Mouse (Mus musculus): ENCODE results near the gene Inpp5f. TPM values are rescaled to one million over a fixed set of nuclear protein-coding genes. Genes with fewer than 3 reads are reported as not detected.
A peak's percentile ranks its signal among the peaks of the same experiment; 100 is the strongest.
"Not testable (repeated sequence)": the region's sequence is repeated elsewhere in the genome, so short reads cannot be mapped to it uniquely, and the experiment has no call there.

The Inpp5f gene
- polyA plus RNA-seq (2012; fragmentation: generic; extraction: Trizol), result 3.6 TPM

GRCm38 (mm10) chr7:128610897-128611798, at the start of gene Inpp5f:
TSS of gene Inpp5f (plus strand) at chr7:128611328.
- H3K27me3 ChIP-seq (ENCODE audit: control insufficient read depth, insufficient read depth, insufficient read length), result no peaks in the 10 kb centered on the region
- H3K4me3 ChIP-seq, result peak within 1 kb of the TSS; percentile 57
- no peaks in the 10 kb centered on the region for H3K36me3 ChIP-seq (ENCODE audit: control insufficient read depth, insufficient read depth)
- TF ChIP-seq POLR2AphosphoS2 (IDR thresholded peaks at IDR 0.05; ENCODE audit: insufficient read length, low read depth) (peak; percentile 31), SRF (IDR thresholded peaks at IDR 0.05; ENCODE audit: control insufficient read depth, insufficient read length, low read depth) (no peak), USF1 (IDR thresholded peaks at IDR 0.05; ENCODE audit: low read depth) (no peak), MYOD1 (IDR thresholded peaks at IDR 0.05; ENCODE audit: control insufficient read depth in 1 of 3, insufficient read length in 2 of 3, low read depth in 2 of 3) (peak in 1 of 3 experiments; percentile 58), TCF3 (IDR thresholded peaks at IDR 0.05; ENCODE audit: insufficient read length, low read depth) (no peak), REST (IDR thresholded peaks at IDR 0.05; ENCODE audit: insufficient read depth, insufficient read length) (no peak), TCF12 (IDR thresholded peaks at IDR 0.05; ENCODE audit: insufficient read depth, poor library complexity, severe bottlenecking) (no peak), MYOG (IDR thresholded peaks at IDR 0.05; ENCODE audit: control insufficient read depth in 1 of 3, insufficient read depth in 1 of 3, insufficient read length in 2 of 3, low read depth in 2 of 3) (peak in 1 of 3 experiments; percentile 45), E2F4 (IDR thresholded peaks at IDR 0.05; ENCODE audit: insufficient read depth) (no peak), CEBPB (IDR thresholded peaks at IDR 0.05; ENCODE audit: insufficient read depth, poor library complexity, severe bottlenecking) (no peak), MAX (IDR thresholded peaks at IDR 0.05; ENCODE audit: low read depth) (no peak), POLR2A (IDR thresholded peaks at IDR 0.05; ENCODE audit: insufficient read length, low read depth) (peak; percentile 64)
- H3K4me2 ChIP-seq (ENCODE audit: low read depth), result peak within 1 kb of the TSS; percentile 92
- peaks cover 32% of the 10 kb centered on the region for H3K79me2 ChIP-seq (ENCODE audit: control insufficient read depth, insufficient read depth)
- peak within 1 kb of the TSS; percentile 52 for H3ac ChIP-seq (ENCODE audit: control insufficient read depth, insufficient read length)

DNA sequence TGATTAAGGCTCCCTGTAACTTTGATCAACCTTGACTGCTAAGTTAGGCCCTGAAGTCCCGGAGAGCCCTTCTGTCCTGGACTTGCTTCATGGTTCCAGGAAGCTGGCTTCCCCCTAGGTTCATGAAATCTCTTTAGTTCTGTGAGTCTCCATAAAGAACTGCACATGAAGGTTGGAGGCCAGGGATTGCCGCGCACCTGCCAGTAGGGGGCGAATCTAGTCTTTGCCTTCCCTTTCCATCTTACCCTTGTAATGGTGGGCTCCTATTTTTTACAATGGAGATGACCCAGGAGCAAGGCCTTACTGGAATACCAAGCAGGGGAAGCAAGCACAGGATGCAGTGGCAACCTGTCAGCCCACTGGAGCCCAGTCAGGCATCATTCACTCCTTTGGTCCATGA, 47.8 kb upstream of the Inpp5f start:
- TF ChIP-seq USF1 (IDR thresholded peaks at IDR 0.05; ENCODE audit: low read depth), result no peak
- no peak for TF ChIP-seq POLR2A (IDR thresholded peaks at IDR 0.05; ENCODE audit: insufficient read length, low read depth)
- no peak for TF ChIP-seq TCF12 (IDR thresholded peaks at IDR 0.05; ENCODE audit: insufficient read depth, poor library complexity, severe bottlenecking)
- TF ChIP-seq SRF (IDR thresholded peaks at IDR 0.05; ENCODE audit: control insufficient read depth, insufficient read length, low read depth), result no peak
- no peak for TF ChIP-seq MYOG (IDR thresholded peaks at IDR 0.05; ENCODE audit: control insufficient read depth in 1 of 3, insufficient read depth in 1 of 3, insufficient read length in 2 of 3, low read depth in 2 of 3)
- TF ChIP-seq CEBPB (IDR thresholded peaks at IDR 0.05; ENCODE audit: insufficient read depth, poor library complexity, severe bottlenecking), result no peak
- Histone ChIP-seq H3K27me3 (ENCODE audit: control insufficient read depth, insufficient read depth, insufficient read length) (no peaks in the 10 kb centered on the region), H3K4me2 (ENCODE audit: low read depth) (no peak overlapping the region), H3ac (ENCODE audit: control insufficient read depth, insufficient read length) (no peak overlapping the region), H3K36me3 (ENCODE audit: control insufficient read depth, insufficient read depth) (no peaks in the 10 kb centered on the region), H3K79me2 (ENCODE audit: control insufficient read depth, insufficient read depth) (no peaks in the 10 kb centered on the region), H3K4me3 (no peak overlapping the region)

DNA sequence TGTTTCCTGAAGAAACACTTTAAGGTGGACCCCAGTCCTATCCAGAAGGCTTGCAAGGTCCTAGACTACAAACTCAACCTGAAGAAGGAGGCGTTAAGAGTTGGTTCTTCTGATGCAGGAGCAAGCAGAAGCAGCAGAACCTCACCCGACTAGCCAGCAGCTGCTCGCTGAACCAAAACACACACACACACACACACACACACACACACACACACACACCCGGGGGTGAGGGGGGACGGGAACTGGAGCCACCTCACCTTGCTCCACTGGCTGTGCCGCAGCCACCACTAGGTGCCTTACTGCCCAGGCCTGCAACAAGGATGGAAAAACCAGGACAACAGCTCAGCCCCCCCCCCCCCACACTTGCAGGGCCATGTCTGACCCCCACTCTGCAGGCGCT, 44.8 kb upstream of the Inpp5f start:
- H3ac ChIP-seq (ENCODE audit: control insufficient read depth, insufficient read length), result no peak overlapping the region
- no peaks in the 10 kb centered on the region for H3K36me3 ChIP-seq (ENCODE audit: control insufficient read depth, insufficient read depth)
- no peaks in the 10 kb centered on the region for H3K27me3 ChIP-seq (ENCODE audit: control insufficient read depth, insufficient read depth, insufficient read length)
- no peak overlapping the region for H3K4me2 ChIP-seq (ENCODE audit: low read depth)
- TF ChIP-seq POLR2AphosphoS2 (IDR thresholded peaks at IDR 0.05; ENCODE audit: insufficient read length, low read depth) (no peak), SRF (IDR thresholded peaks at IDR 0.05; ENCODE audit: control insufficient read depth, insufficient read length, low read depth) (no peak), REST (IDR thresholded peaks at IDR 0.05; ENCODE audit: insufficient read depth, insufficient read length) (no peak), MAX (IDR thresholded peaks at IDR 0.05; ENCODE audit: low read depth) (no peak)
- H3K79me2 ChIP-seq (ENCODE audit: control insufficient read depth, insufficient read depth), result no peaks in the 10 kb centered on the region
- no peak overlapping the region for H3K4me3 ChIP-seq

GRCm38 (mm10) chr7:128567561-128568244, 43.4 kb upstream of the Inpp5f start:
- no peak overlapping the region for H3K4me3 ChIP-seq
- H3K4me2 ChIP-seq (ENCODE audit: low read depth), result no peak overlapping the region
- no peak for TF ChIP-seq POLR2A (IDR thresholded peaks at IDR 0.05; ENCODE audit: insufficient read length, low read depth)
- no peak for TF ChIP-seq E2F4 (IDR thresholded peaks at IDR 0.05; ENCODE audit: insufficient read depth)
- TF ChIP-seq MYOG (IDR thresholded peaks at IDR 0.05; ENCODE audit: control insufficient read depth in 1 of 3, insufficient read depth in 1 of 3, insufficient read length in 2 of 3, low read depth in 2 of 3), result no peak
- no peak for TF ChIP-seq USF1 (IDR thresholded peaks at IDR 0.05; ENCODE audit: low read depth)
- no peak for TF ChIP-seq MYOD1 (IDR thresholded peaks at IDR 0.05; ENCODE audit: control insufficient read depth in 1 of 3, insufficient read length in 2 of 3, low read depth in 2 of 3)
- no peak for TF ChIP-seq MAX (IDR thresholded peaks at IDR 0.05; ENCODE audit: low read depth)
- no peak for TF ChIP-seq TCF12 (IDR thresholded peaks at IDR 0.05; ENCODE audit: insufficient read depth, poor library complexity, severe bottlenecking)
- TF ChIP-seq REST (IDR thresholded peaks at IDR 0.05; ENCODE audit: insufficient read depth, insufficient read length), result no peak
- no peak for TF ChIP-seq POLR2AphosphoS2 (IDR thresholded peaks at IDR 0.05; ENCODE audit: insufficient read length, low read depth)
- no peak for TF ChIP-seq TCF3 (IDR thresholded peaks at IDR 0.05; ENCODE audit: insufficient read length, low read depth)
- no peak for TF ChIP-seq CEBPB (IDR thresholded peaks at IDR 0.05; ENCODE audit: insufficient read depth, poor library complexity, severe bottlenecking)
- TF ChIP-seq SRF (IDR thresholded peaks at IDR 0.05; ENCODE audit: control insufficient read depth, insufficient read length, low read depth), result no peak
- H3K79me2 ChIP-seq (ENCODE audit: control insufficient read depth, insufficient read depth), result no peaks in the 10 kb centered on the region
- no peak overlapping the region for H3ac ChIP-seq (ENCODE audit: control insufficient read depth, insufficient read length)
- no peaks in the 10 kb centered on the region for H3K27me3 ChIP-seq (ENCODE audit: control insufficient read depth, insufficient read depth, insufficient read length)
- no peaks in the 10 kb centered on the region for H3K36me3 ChIP-seq (ENCODE audit: control insufficient read depth, insufficient read depth)

DNA sequence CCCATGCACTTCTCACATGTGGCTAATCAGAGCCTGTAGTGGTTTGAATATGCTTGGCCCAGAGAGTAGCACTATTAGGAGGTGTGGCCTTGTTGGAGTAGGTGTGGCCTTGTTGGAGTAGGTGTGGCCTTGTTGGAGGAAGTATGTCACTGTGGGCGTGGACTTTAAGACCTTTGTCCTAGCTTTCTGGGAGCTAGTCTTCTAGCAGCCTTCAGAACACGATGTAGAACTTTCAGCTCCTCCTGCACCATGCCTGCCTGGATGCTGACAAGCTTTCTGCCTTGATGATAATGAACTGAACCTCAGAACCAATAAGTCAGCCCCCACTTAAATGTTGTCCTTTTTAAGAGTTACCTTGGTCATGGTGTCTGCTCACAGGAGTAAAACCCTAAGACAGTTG, 41.7 kb upstream of the Inpp5f start:
- H3K27me3 ChIP-seq (ENCODE audit: control insufficient read depth, insufficient read depth, insufficient read length); H3K36me3 ChIP-seq (ENCODE audit: control insufficient read depth, insufficient read depth): not testable (repeated sequence)

More for the DNA sequence above, 41.7 kb upstream of the Inpp5f start:
- peak overlapping the region; percentile 48 for H3K4me2 ChIP-seq (ENCODE audit: low read depth)
- H3K4me3 ChIP-seq; H3ac ChIP-seq (ENCODE audit: control insufficient read depth, insufficient read length); H3K79me2 ChIP-seq (ENCODE audit: control insufficient read depth, insufficient read depth): not testable (repeated sequence)

All from myocyte (in vitro differentiated cells).